Mouse (Mus musculus) layer of hippocampus, adult 2 months (tissue): ENCODE data around the gene Vmn1r24. TPM values are rescaled to one million over a fixed set of nuclear protein-coding genes. Genes with fewer than 3 reads are reported as not detected.
"Not testable (repeated sequence)": the region's sequence is repeated elsewhere in the genome, so short reads cannot be mapped to it uniquely, and the experiment has no call there.

Experiments used
- DNase-seq, 2 experiments: peaks; one replicate each; pipeline ENCODE4 v3.0.0; 2022; ENCODE audit warnings: low spot score in 2 of 2
- H3K27ac ChIP-seq: fragments of 200-600 bp; 2 replicates; pipeline ENCODE4 v1.8.1; 2022
- H3K4me3 ChIP-seq: fragments of 200-600 bp; 2 replicates; pipeline ENCODE4 v1.8.1; 2022; ENCODE audit warnings: mild to moderate bottlenecking
- CTCF ChIP-seq: fragments of 200-600 bp; conservative IDR thresholded peaks from 2 replicates; pipeline ENCODE4 v1.8.1; 2022; ENCODE audit warnings: antibody characterized with exemption, mild to moderate bottlenecking, moderate library complexity
- long read RNA-seq, 2 experiments: library from polyadenylated mRNA; stranded (forward); transcript quantifications; one replicate each; pipeline ENCODE4 v2.0.0; 2021; ENCODE audit warnings: borderline mapping rate in 2 of 2
- total RNA-seq, 2 experiments: library from RNA; stranded (reverse); gene quantifications; 2 replicates each; pipeline ENCODE4 v1.2.3; 2021

Gene Vmn1r24
- not detected for total RNA-seq
- long read RNA-seq, experiment 1: 0 reads
- long read RNA-seq, experiment 2: 0 reads

GRCm38 (mm10) chr6:57961403-57961802 is at the start of gene Vmn1r24:
Gene Vmn1r24 (minus strand): TSS chr6:57961503.
- H3K27ac ChIP-seq, H3K4me3 ChIP-seq, DNase-seq: not testable (repeated sequence)

- Histone ChIP-seq H3K27ac (no peak within 1 kb of the TSS), H3K4me3 (no peak within 1 kb of the TSS)
- no peak for TF ChIP-seq CTCF
- no peak for DNase-seq
These were observed 19.4 kb upstream of the Vmn1r24 start, which contains the start of gene Vmn1r25 for GRCm38 (mm10) chr6:57980710-57981109. Gene Vmn1r25 (minus strand): TSS chr6:57980810.

- Histone ChIP-seq H3K27ac (no peak within 1 kb of the TSS), H3K4me3 (no peak within 1 kb of the TSS)
- no peak for DNase-seq
- TF ChIP-seq CTCF: no peak
These were observed 34.6 kb downstream of the Vmn1r24 start, which contains the start of gene Vmn1r23 for GRCm38 (mm10) chr6:57926738-57927137. Gene Vmn1r23 (minus strand): TSS chr6:57926838.

- no peak for TF ChIP-seq CTCF
- no peak for DNase-seq
- H3K27ac ChIP-seq: no peak within 1 kb of the TSS
- H3K4me3 ChIP-seq: no peak within 1 kb of the TSS
These were observed 53.4 kb downstream of the Vmn1r24 start, which contains the start of gene Vmn1r22 for GRCm38 (mm10) chr6:57907928-57908327. Gene Vmn1r22 (minus strand): TSS chr6:57908028.

Other genes with a start within 250 kb of the Vmn1r24 start
- 10 to 100 TPM; 65.9 to 70.5 TPM for gene Vopp1, start 136.3 kb downstream of the Vmn1r24 start, total RNA-seq
- not detected for gene Vmn1r21, start 111.2 kb downstream of the Vmn1r24 start, total RNA-seq
- not detected for gene Vmn1r22, start 53.5 kb downstream of the Vmn1r24 start, total RNA-seq
- not detected for gene Vmn1r23, start 34.7 kb downstream of the Vmn1r24 start, total RNA-seq
- not detected for gene Vmn1r25, start 19.3 kb upstream of the Vmn1r24 start, total RNA-seq
- gene Vmn1r26, start 53.7 kb upstream of the Vmn1r24 start, total RNA-seq: not detected